Mouse (Mus musculus) embryonic facial prominence, embryonic 13.5 days (tissue): ENCODE results near the gene Olfr1305. TPM values are rescaled to one million over a fixed set of nuclear protein-coding genes. Genes with fewer than 3 reads are reported as not detected.

Experiments
- ATAC-seq: fragments of 200-750 bp; cut with Nextera tagmentation; 2 replicates; pipeline ENCODE4 v1.8.0; 2017; ENCODE audit warnings: low read depth; ENCODE audit not compliant: insufficient number of reproducible peaks, insufficient read depth, low FRiP score, low TSS enrichment
- H3K27ac ChIP-seq: fragments of 300-500 bp; sonication (generic); 2 replicates; pipeline ENCODE4 v1.5.1; 2015; ENCODE audit warnings: moderate library complexity, mild to moderate bottlenecking, inconsistent platforms
- H3K27me3 ChIP-seq: fragments of 300-500 bp; sonication (generic); 2 replicates; pipeline ENCODE4 v1.6.1; 2015; ENCODE audit warnings: mild to moderate bottlenecking, inconsistent platforms
- H3K36me3 ChIP-seq: fragments of 300-500 bp; sonication (generic); 2 replicates; pipeline ENCODE4 v1.6.1; 2015; ENCODE audit warnings: mild to moderate bottlenecking, inconsistent platforms
- H3K4me1 ChIP-seq: fragments of 300-500 bp; sonication (generic); 2 replicates; pipeline ENCODE4 v1.6.1; 2015; ENCODE audit warnings: inconsistent platforms
- H3K4me2 ChIP-seq: fragments of 300-500 bp; sonication (generic); 2 replicates; pipeline ENCODE4 v1.6.1; 2015; ENCODE audit warnings: moderate library complexity, mild to moderate bottlenecking, inconsistent platforms
- H3K4me3 ChIP-seq: fragments of 300-500 bp; sonication (generic); 2 replicates; pipeline ENCODE4 v1.5.1; 2015; ENCODE audit warnings: mild to moderate bottlenecking, inconsistent platforms
- H3K9ac ChIP-seq: fragments of 300-500 bp; sonication (generic); 2 replicates; pipeline ENCODE4 v1.6.1; 2015; ENCODE audit warnings: mild to moderate bottlenecking, inconsistent platforms
- H3K9me3 ChIP-seq: fragments of 300-500 bp; sonication (generic); 2 replicates; pipeline ENCODE4 v1.6.1; 2016; ENCODE audit warnings: inconsistent platforms
- WGBS: fragments of 180-500 bp; shearing (Covaris S2); methylation state at CpG from one replicate; pipeline ENCODE4 v1.1.7; 2015; ENCODE audit warnings: mixed read lengths; 5-methylcytosine and 5-hydroxymethylcytosine counted together
- polyA plus RNA-seq: library from polyadenylated mRNA; unstranded; fragments of >200 nt; fragmentation: Nextera tagmentation; extraction: Ambion mirVana; gene quantifications from 2 replicates; pipeline ENCODE4 v1.2.1, GENCODE M21; 2015

Olfr1305 gene
- polyA plus RNA-seq, result not detected in 2 replicates

GRCm38 (mm10) chr2:111877049-111877448 is at the start of gene Olfr1305:
TSS of gene Olfr1305 (minus strand) at chr2:111877149.
- H3K9ac ChIP-seq, result no peak within 1 kb of the TSS
- no peak within 1 kb of the TSS for H3K4me2 ChIP-seq
- H3K9me3 ChIP-seq, result 0 out of 2 replicates have a peak, but pooled peaks cover 3% of the 10 kb centered on the region
- 87% methylated on average over 2 of the region's 2 CpGs for WGBS
- ATAC-seq, result no peak
- no peak within 1 kb of the TSS for H3K27ac ChIP-seq
- no peaks in the 10 kb centered on the region for H3K27me3 ChIP-seq
- H3K36me3 ChIP-seq, result no peaks in the 10 kb centered on the region
- no peaks in the 10 kb centered on the region for H3K4me1 ChIP-seq
- no peak within 1 kb of the TSS for H3K4me3 ChIP-seq

GRCm38 (mm10) chr2:111916171-111916570 is 39.2 kb upstream of the Olfr1305 start, which contains the start of gene Olfr1306:
TSS of gene Olfr1306 (minus strand) at chr2:111916271.
- H3K4me2 ChIP-seq, result no peak within 1 kb of the TSS
- no peak for ATAC-seq
- H3K9ac ChIP-seq, result no peak within 1 kb of the TSS
- no peak within 1 kb of the TSS for H3K27ac ChIP-seq
- no peak within 1 kb of the TSS for H3K4me3 ChIP-seq
- no peaks in the 10 kb centered on the region for H3K4me1 ChIP-seq
- WGBS, result 85% methylated on average over 1 of the region's 1 CpGs
- no peaks in the 10 kb centered on the region for H3K9me3 ChIP-seq
- no peaks in the 10 kb centered on the region for H3K36me3 ChIP-seq
- H3K27me3 ChIP-seq, result no peaks in the 10 kb centered on the region

GRCm38 (mm10) chr2:111820240-111820639 is 56.7 kb downstream of the Olfr1305 start, which contains the start of gene Olfr1303:
TSS of gene Olfr1303 (minus strand) at chr2:111820340.
- Histone ChIP-seq H3K4me2 (no peak within 1 kb of the TSS), H3K9me3 (no peaks in the 10 kb centered on the region), H3K27me3 (no peaks in the 10 kb centered on the region), H3K4me1 (no peaks in the 10 kb centered on the region), H3K4me3 (no peak within 1 kb of the TSS), H3K9ac (no peak within 1 kb of the TSS), H3K27ac (no peak within 1 kb of the TSS), H3K36me3 (no peaks in the 10 kb centered on the region)
- WGBS, result 76% methylated on average over 2 of the region's 2 CpGs
- no peak for ATAC-seq

Other genes starting within 250 kb of the Olfr1305 start
- not detected in 2 replicates for gene Olfr1298, start 227.9 kb downstream of the Olfr1305 start, polyA plus RNA-seq
- gene Olfr1299, start 215.7 kb downstream of the Olfr1305 start, polyA plus RNA-seq, result not detected in 2 replicates
- not detected in 2 replicates for gene Olfr1301, start 126.1 kb downstream of the Olfr1305 start, polyA plus RNA-seq
- gene Olfr1302, start 99.7 kb downstream of the Olfr1305 start, polyA plus RNA-seq, result not detected in 2 replicates
- not detected in 2 replicates for gene Olfr1303, start 56.8 kb downstream of the Olfr1305 start, polyA plus RNA-seq
- gene Olfr1306, start 39.1 kb upstream of the Olfr1305 start, polyA plus RNA-seq, result not detected in 2 replicates
- not detected in 2 replicates for gene Olfr1307, start 72.3 kb upstream of the Olfr1305 start, polyA plus RNA-seq
- not detected in 2 replicates for gene Olfr1308, start 87.8 kb upstream of the Olfr1305 start, polyA plus RNA-seq
- not detected in 2 replicates for gene Olfr1309, start 113.1 kb upstream of the Olfr1305 start, polyA plus RNA-seq
- gene Olfr1310, start 135.6 kb upstream of the Olfr1305 start, polyA plus RNA-seq, result not detected in 2 replicates
- gene Olfr1311, start 147.3 kb upstream of the Olfr1305 start, polyA plus RNA-seq, result not detected in 2 replicates
- not detected in 2 replicates for gene Olfr1312, start 173.1 kb upstream of the Olfr1305 start, polyA plus RNA-seq
- gene Olfr1313, start 200.7 kb upstream of the Olfr1305 start, polyA plus RNA-seq, result not detected in 2 replicates
- gene Olfr1314, start 219.6 kb upstream of the Olfr1305 start, polyA plus RNA-seq, result not detected in 2 replicates
- gene Olfr1315-ps1, start 238.3 kb upstream of the Olfr1305 start, polyA plus RNA-seq, result not detected in 2 replicates